Mouse (Mus musculus): ENCODE measurements around the gene Akap6.

DNA sequence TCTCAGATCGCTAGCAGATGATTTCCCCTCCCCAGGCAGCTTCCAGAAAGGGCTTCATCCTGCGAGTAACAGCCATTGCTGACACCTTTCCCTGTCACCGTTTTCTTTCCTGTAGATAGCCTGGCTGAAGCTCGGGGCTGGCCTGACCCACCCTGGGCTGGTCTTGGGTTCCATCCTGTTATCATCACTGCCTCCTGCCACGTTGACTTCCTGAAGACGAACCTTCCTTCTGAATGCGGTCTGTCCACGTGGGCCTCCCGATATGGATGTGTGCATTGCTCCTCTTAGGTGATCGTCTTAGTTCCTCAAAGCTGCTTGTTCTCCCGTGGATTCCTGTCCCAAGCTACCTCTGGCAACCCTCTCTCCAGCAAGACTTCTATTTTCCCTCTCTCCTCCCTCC is 448.5 kb downstream of the Akap6 start:
- TF ChIP-seq CTCF (conservative IDR thresholded peaks at IDR 0.05; ENCODE audit: low read length), result no peak
- TF ChIP-seq NANOG (IDR thresholded peaks at IDR 0.05; ENCODE audit: borderline replicate concordance, low read length), result no peak

Data from E14TG2a.4 (cell line).